In the genomic region with DNA sequence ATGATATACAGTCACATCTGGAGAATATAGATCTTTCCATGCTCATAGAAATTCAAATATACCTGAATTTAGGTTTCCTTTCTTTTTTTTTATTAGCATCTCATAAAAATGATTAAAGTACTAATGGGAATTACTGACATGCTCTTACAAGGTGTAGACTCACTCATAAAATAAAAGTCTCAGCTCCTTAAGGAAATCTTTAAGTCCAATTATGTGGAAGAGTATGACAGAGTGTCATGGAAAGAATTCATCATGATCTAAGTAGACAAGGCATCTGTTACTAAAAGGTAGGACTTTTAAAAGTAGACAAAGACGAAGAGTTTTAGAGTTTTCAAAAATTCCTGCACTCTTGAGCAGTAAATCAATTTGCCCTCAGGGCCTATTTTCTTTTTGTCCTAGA, we compare ENCODE assay signal across 16 mouse cellular contexts.
"Had no signal": no experiment of that assay in that cellular context is flagged by ENCODE, and none has a peak within 500 bp of the region (broad histone marks: within the 10 kb centered on the region; RNA-seq: fewer than 3 reads in every experiment).

No protein-coding gene starts in this region.

- H3K4me3 ChIP-seq: layer of hippocampus, adult 2 months; left cerebral cortex, adult 2 months; limb, embryonic 12.5 days; liver, embryonic 13.5 days; midbrain, embryonic 13.5 days; stomach, embryonic 15.5 days had no signal

- H3K9ac ChIP-seq: limb, embryonic 12.5 days; liver, embryonic 13.5 days; midbrain, embryonic 13.5 days; stomach, embryonic 15.5 days had no signal

- H3K27me3 ChIP-seq: limb, embryonic 12.5 days; liver, embryonic 13.5 days; midbrain, embryonic 13.5 days; stomach, embryonic 15.5 days had no signal

- H3K27ac ChIP-seq: kidney, postnatal 0 days; layer of hippocampus, adult 2 months; left cerebral cortex, adult 2 months; limb, embryonic 12.5 days; liver, embryonic 13.5 days; midbrain, embryonic 13.5 days; stomach, embryonic 15.5 days had no signal

- H3K4me1 ChIP-seq: limb, embryonic 12.5 days; liver, embryonic 13.5 days; midbrain, embryonic 13.5 days; stomach, embryonic 15.5 days had no signal

- H3K36me3 ChIP-seq: limb, embryonic 12.5 days; liver, embryonic 13.5 days; midbrain, embryonic 13.5 days; stomach, embryonic 15.5 days had no signal

- H3K4me2 ChIP-seq: limb, embryonic 12.5 days; liver, embryonic 13.5 days; midbrain, embryonic 13.5 days; stomach, embryonic 15.5 days had no signal

- ATAC-seq: midbrain, embryonic 13.5 days had no signal

- H3K9me3 ChIP-seq: limb, embryonic 12.5 days; liver, embryonic 13.5 days; midbrain, embryonic 13.5 days; stomach, embryonic 15.5 days had no signal

- DNase-seq: kidney, adult 2 months; kidney, postnatal 25 days; layer of hippocampus, adult 9-11 months; liver, embryonic 13.5 days; lung, adult 2 months; lung, postnatal 14 days; lung, postnatal 4 days; right cerebral cortex, postnatal 25 days; spleen, adult 18-20 months; thymus, postnatal 25 days had no signal
